Mouse (Mus musculus) cerebellum, postnatal 25 days (tissue): ENCODE measurements around the gene Cts6.
"Not testable (repeated sequence)": the region's sequence is repeated elsewhere in the genome, so short reads cannot be mapped to it uniquely, and the experiment has no call there.

ENCODE experiments used
- DNase-seq, 2 experiments: peaks; one replicate each; pipeline ENCODE4 v3.0.0; 2021; ENCODE audit warnings: mixed read lengths in 2 of 2

Cts6 gene

DNA sequence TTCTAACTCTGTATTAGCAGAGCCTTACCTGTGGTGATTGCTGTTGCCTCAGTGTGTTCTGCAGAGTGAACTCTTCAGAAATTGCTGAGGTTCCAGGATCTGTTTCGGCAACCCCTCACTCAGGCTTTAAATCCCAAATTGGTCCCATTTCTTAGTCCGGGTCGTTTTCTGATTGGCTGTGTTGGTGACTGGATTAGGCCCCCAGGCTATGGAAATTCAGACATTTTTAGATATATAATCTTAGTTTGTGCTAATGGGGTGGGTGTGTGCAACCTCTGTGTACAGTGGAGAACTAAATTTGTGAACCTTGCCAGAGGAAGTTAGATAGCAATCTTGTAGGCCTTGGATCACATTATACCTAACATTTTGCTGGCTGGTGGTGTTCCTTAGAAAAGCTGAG, at the start of gene Cts6:
TSS of gene Cts6 (minus strand) at position 101 of the 400 bp plus-strand sequence.
- no peak for DNase-seq

- DNase-seq: peak in 1 of 2 experiments; percentile 14
These were observed 38.1 kb upstream of the Cts6 start for GRCm38 (mm10) chr13:61241076-61241947.

DNA sequence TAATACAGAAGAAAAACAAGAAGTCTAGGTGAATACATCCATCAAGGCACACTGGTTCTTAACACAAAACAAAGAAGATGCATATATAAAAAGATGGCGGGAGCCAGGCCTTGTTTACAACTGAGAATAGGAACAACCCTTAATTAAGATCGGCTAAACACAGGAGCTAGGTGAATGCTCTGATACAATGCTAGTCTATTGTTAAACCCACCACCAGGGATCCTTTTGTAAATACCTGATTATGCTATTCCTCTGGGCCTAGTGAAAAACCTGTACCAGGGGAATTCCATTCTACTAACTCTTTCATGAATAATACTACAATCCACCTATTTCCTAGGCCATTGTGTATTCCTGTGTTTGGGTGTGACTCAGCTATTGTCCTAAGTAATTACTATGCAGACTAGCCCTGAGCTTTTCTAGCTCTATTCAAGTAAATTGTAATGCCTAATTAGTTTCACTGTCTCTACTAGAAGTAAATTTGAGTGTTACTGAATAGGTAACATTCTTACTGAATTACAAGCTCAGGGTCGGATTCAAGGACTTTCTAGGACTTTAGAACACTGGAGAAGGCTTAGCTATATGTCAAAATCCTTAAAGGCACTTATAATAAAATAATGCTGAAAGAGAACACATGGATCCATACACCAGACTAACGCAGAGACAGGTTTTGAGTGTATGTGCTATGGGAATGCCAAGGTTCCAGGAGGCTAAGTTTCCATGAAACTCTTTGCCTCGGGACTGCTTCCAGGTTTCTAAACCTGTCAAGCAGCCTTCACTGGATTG, 17.9 kb downstream of the Cts6 start:
- not testable (repeated sequence) for DNase-seq

DNA sequence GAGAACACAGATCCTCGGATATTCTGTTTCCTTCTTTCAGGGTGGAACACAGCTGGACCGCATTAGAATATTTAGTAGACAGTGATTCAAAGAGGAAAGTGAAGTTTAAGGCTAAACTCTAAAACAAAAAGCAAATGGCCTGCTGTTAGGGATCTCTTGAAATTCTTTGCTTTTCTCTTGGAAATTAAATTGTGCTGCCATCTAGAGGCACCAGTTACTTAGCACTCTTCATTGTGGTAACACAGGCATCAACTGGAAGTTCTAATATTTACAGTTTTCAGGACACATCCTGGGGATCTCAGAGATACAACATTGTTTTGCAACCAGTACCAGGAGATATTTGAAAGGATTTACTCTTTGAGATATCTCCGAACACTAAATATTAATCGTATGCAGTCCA, 38.6 kb downstream of the Cts6 start:
- DNase-seq: no peak

DNA sequence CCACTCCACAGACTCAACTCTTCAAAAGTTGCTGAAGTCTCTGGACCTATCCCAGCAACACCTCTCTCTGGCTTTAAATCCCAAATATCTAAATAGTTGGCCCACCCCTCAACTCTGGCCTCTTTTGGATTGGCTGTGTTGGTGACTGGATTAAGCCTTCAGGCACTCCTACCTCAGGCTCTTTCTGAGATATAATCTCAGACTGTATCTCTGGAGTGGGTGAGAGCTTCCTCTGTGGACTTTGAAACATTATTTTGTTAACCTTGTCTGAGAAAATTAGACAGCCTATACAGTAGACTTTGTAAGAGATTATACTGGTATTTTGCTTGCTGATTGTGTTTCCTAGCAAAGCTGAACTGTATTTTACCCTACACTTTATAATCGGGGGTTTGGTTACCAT, 39.1 kb downstream of the Cts6 start, which contains the start of gene Ctsr:
TSS of gene Ctsr (minus strand) at position 101 of the 400 bp plus-strand sequence.
- DNase-seq: no peak
